Mouse (Mus musculus) kidney, postnatal 0 days (tissue): ENCODE measurements at regions not wholly inside any gene's neighbourhood (a gene's known extent, or its start where the extent isn't known, plus 50 kb on each side); places are given as distances from the start of the nearest gene placed in this dataset.

ENCODE experiments used
- ATAC-seq: fragments of 200-750 bp; cut with Nextera tagmentation; replicated peaks from 2 replicates; pipeline ENCODE4 v1.8.0; 2017; ENCODE audit warnings: low read depth, moderate number of reproducible peaks, moderate TSS enrichment, moderate library complexity; ENCODE audit not compliant: low FRiP score
- DNase-seq: peaks from one replicate; pipeline ENCODE4 v3.0.0-alpha.2; 2016; ENCODE audit warnings: low spot score
- H3K27ac ChIP-seq: fragments of 300-500 bp; sonication (generic); 2 replicates; pipeline ENCODE4 v1.5.1; 2014; ENCODE audit warnings: mild to moderate bottlenecking
- H3K27me3 ChIP-seq: fragments of 300-500 bp; sonication (generic); 2 replicates; pipeline ENCODE4 v1.6.1; 2014; ENCODE audit warnings: low read length, mixed read lengths; ENCODE audit not compliant: insufficient read depth
- H3K36me3 ChIP-seq: fragments of 300-500 bp; sonication (generic); 2 replicates; pipeline ENCODE4 v1.6.1; 2014; ENCODE audit warnings: low read length, mixed read lengths; ENCODE audit not compliant: insufficient read depth
- H3K4me1 ChIP-seq: fragments of 300-500 bp; sonication (generic); replicated peaks from 2 replicates; pipeline ENCODE4 v1.6.1; 2014; ENCODE audit warnings: antibody characterized with exemption, low read length, mixed read lengths; ENCODE audit not compliant: insufficient read depth
- H3K4me2 ChIP-seq: fragments of 300-500 bp; sonication (generic); 2 replicates; pipeline ENCODE4 v1.6.1; 2014; ENCODE audit warnings: mild to moderate bottlenecking, low read length, moderate library complexity, mixed read lengths
- H3K4me3 ChIP-seq: fragments of 300-500 bp; sonication (generic); replicated peaks from 2 replicates; pipeline ENCODE4 v1.5.1; 2014; ENCODE audit warnings: low read depth, low read length
- H3K9ac ChIP-seq: fragments of 300-500 bp; sonication (generic); 2 replicates; pipeline ENCODE4 v1.6.1; 2014; ENCODE audit warnings: low read depth, low read length
- H3K9me3 ChIP-seq: fragments of 300-500 bp; sonication (generic); replicated peaks from 2 replicates; pipeline ENCODE4 v1.6.1; 2016; ENCODE audit warnings: low read length, inconsistent platforms, mixed read lengths
- CTCF ChIP-seq: IDR thresholded peaks from 2 replicates; pipeline ENCODE4 v1.5.1; 2016; ENCODE audit warnings: antibody characterized with exemption, low read depth, mild to moderate bottlenecking, moderate library complexity
- WGBS: fragments of 180-500 bp; shearing (Covaris S2); extraction: QIAGEN DNeasy Blood & Tissue Kit; methylation state at CpG from one replicate; pipeline ENCODE4 v1.1.7; 2014; 5-methylcytosine and 5-hydroxymethylcytosine counted together

GRCm38 (mm10) chr1:137330634-137331033 lies 370.4 kb upstream of the Nr5a2 start:
- Histone ChIP-seq H3K9me3 (no peaks in the 10 kb centered on the region), H3K4me2 (no peak overlapping the region), H3K4me3 (no peak overlapping the region), H3K27me3 (no peaks in the 10 kb centered on the region), H3K27ac (no peak overlapping the region), H3K4me1 (no peaks in the 10 kb centered on the region), H3K36me3 (no peaks in the 10 kb centered on the region), H3K9ac (no peak overlapping the region)
- 28% methylated on average over 3 of the region's 3 CpGs for WGBS
- peak; percentile 82 for DNase-seq
- ATAC-seq: no peak; the same call in 1 of the 2 replicates
- peak; percentile 81 for TF ChIP-seq CTCF

DNA sequence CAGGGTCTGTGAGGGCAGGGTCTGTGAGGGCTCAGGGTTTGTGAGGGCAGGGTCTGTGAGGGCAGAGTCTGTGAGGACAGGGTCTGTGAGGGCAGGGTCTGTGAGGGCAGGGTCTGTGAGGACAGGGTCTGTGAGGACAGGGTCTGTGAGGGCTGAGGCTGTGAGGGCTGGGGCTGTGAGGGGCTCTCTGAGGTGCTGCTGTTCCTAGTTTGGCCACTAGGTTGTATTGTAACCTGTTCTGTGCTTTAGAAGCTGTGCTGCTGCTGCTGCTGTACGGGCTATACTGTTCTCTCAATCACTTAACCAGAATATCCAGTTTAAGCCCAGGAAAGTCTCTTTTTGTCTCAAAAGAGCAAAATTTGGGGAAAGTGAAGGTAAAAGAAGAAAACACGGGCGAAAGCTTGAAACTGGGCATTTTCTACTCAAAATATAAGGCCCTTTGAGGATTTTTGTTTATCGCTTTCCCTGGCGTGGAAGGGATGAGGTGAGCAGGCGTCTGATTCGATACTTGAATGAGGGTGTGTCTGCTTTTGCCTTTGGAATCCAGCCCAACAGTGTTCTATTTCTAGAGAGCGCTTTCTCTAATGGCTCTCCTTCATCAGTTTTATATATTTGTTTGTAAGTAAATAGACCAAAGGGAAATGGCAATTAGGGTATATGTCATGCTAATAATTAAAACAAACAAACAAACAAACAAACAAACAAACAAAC lies 363.8 kb upstream of the Nr5a2 start:
- 51% methylated on average over 8 of the region's 8 CpGs for WGBS
- Histone ChIP-seq H3K27me3 (no peaks in the 10 kb centered on the region), H3K36me3 (no peaks in the 10 kb centered on the region), H3K4me2 (no peak overlapping the region), H3K4me1 (no peaks in the 10 kb centered on the region), H3K27ac (no peak overlapping the region), H3K4me3 (no peak overlapping the region), H3K9ac (no peak overlapping the region), H3K9me3 (no peaks in the 10 kb centered on the region)
- peak; percentile 60 for TF ChIP-seq CTCF
- peak; percentile 66 for DNase-seq
- ATAC-seq: peak; percentile 80; the same call in 1 of the 2 replicates

DNA sequence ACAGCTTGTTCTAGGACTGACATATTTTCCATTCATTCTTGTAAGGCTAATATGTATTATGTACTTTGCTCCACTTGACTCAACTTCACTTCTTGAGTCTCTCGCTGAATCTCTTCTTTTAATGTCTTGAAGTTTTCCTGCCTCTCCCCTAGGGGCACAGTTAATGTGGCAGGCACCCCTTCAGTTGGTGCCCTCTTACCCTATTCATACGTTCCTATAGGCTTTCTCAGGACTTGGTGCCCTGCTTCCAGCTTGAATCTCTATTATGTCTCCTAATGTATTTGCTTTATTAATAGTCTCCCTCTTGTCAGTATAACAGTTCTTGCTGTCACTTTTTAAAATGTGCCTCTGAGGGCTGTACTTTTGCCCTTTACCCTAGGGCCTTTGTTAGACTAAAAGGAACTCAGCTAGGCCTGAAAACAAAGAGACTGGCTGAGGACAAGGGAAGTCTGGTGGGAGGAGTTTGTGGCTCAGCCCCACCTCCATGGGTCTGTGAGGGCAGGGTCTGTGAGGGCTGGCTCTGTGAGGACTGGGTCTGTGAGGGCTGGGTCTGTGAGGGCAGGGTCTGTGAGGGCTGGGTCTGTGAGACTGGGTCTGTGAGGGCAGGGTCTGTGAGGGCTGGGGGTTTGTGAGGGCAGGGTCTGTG lies 362.9 kb upstream of the Nr5a2 start:
- no peaks in the 10 kb centered on the region for H3K9me3 ChIP-seq
- no peak overlapping the region for H3K27ac ChIP-seq
- DNase-seq (peak; percentile 51), ATAC-seq (peak; percentile 71; the same call in 1 of the 2 replicates)
- H3K4me3 ChIP-seq: no peak overlapping the region
- H3K27me3 ChIP-seq: no peaks in the 10 kb centered on the region
- H3K4me1 ChIP-seq: no peaks in the 10 kb centered on the region
- no peaks in the 10 kb centered on the region for H3K36me3 ChIP-seq
- TF ChIP-seq CTCF: no peak
- H3K9ac ChIP-seq: no peak overlapping the region
- 66% methylated on average over 2 of the region's 2 CpGs for WGBS
- no peak overlapping the region for H3K4me2 ChIP-seq

DNA sequence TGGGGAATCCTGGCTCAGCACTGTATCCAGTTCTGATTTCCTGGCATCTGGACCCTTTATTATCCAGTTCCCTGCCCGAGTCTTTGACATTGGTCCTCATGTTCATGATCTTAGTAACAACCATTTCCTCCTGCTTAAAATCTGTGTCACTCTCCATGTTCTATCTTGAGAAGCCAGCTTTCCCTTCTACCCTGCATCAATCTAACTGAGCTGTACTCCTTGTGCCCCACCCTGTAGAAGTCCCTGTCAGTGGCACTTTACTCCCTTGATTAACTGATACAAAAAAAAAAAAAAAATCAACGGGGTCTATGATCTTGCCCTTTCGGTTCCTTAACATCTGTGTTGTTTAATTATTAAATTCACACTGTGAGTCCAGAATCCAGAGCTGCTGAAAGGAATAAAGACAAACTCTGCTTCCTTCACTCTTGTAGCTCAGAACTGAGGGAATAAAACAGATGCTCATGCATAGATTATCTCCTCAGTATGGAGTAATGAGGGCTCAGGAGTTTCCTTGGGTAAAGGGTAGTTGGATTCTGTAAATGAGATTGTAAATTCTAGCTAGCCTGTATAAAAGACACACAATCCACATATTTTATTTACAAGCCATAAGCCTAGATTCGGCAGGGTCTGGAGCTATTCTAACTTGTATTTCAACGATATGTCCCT lies 342.6 kb upstream of the Nr5a2 start:
- 73% methylated on average over 5 of the region's 5 CpGs for WGBS
- TF ChIP-seq CTCF: no peak
- no peak for ATAC-seq

GRCm38 (mm10) chr1:137297780-137298569 lies 337.7 kb upstream of the Nr5a2 start:
- H3K4me1 ChIP-seq: no peaks in the 10 kb centered on the region
- H3K4me2 ChIP-seq: no peak overlapping the region
- DNase-seq (peak; percentile 18), ATAC-seq (no peak)
- no peak overlapping the region for H3K9ac ChIP-seq
- no peaks in the 10 kb centered on the region for H3K27me3 ChIP-seq
- no peak overlapping the region for H3K4me3 ChIP-seq
- peak; percentile 59 for TF ChIP-seq CTCF
- no peaks in the 10 kb centered on the region for H3K36me3 ChIP-seq
- H3K27ac ChIP-seq: no peak overlapping the region
- H3K9me3 ChIP-seq: no peaks in the 10 kb centered on the region
- WGBS: 57% methylated on average over 10 of the region's 10 CpGs

More for the DNA sequence above, 342.6 kb upstream of the Nr5a2 start:
- no peak overlapping the region for H3K4me2 ChIP-seq
- no peak overlapping the region for H3K9ac ChIP-seq
- H3K36me3 ChIP-seq: no peaks in the 10 kb centered on the region
- no peaks in the 10 kb centered on the region for H3K4me1 ChIP-seq
- H3K27ac ChIP-seq: no peak overlapping the region
- no peaks in the 10 kb centered on the region for H3K27me3 ChIP-seq
- no peak for DNase-seq
- H3K4me3 ChIP-seq: no peak overlapping the region
- no peaks in the 10 kb centered on the region for H3K9me3 ChIP-seq

DNA sequence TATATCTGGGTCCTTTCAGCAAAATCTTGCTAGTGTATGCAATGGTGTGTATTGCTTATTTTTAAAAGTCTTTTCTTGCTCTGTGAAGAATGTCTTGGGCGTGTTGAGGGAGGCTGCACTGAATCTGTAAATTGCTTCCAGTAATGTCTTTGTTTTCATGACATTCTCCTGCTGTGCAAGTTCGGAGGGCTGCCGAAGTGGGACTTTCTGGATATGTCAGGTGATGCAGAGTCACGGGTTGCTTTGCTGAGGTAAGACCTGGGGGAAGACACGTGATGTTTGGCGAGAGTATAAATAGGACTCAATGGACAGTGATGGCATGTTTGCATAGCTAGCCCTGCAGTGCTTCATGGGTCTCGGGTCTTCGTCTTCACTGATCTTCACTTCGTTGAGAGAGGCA lies 329.2 kb upstream of the Nr5a2 start:
- Histone ChIP-seq H3K4me1 (no peaks in the 10 kb centered on the region), H3K36me3 (no peaks in the 10 kb centered on the region), H3K4me3 (no peak overlapping the region), H3K27ac (no peak overlapping the region), H3K27me3 (no peaks in the 10 kb centered on the region), H3K9me3 (no peaks in the 10 kb centered on the region), H3K4me2 (no peak overlapping the region), H3K9ac (no peak overlapping the region)
- DNase-seq (no peak), ATAC-seq (no peak)
- TF ChIP-seq CTCF: no peak
- 87% methylated on average over 9 of the region's 9 CpGs for WGBS
